Mouse (Mus musculus) neural tube, embryonic 12.5 days (tissue): ENCODE results near the gene Guk1. TPM values are rescaled to one million over a fixed set of nuclear protein-coding genes. Genes with fewer than 3 reads are reported as not detected.

ENCODE experiments used
- polyA plus RNA-seq: library from polyadenylated mRNA; unstranded; fragments of >200 nt; fragmentation: Nextera tagmentation; extraction: Ambion mirVana; gene quantifications from 2 replicates; pipeline ENCODE4 v1.2.1, GENCODE M21; 2016

The Guk1 gene
- polyA plus RNA-seq, 1 experiment from 2014 or later, result 111 TPM

Other genes with a start within 250 kb of the Guk1 start
- 167 and 246 TPM in 2 replicates for gene Hist3h2ba, start 243.3 kb downstream of the Guk1 start, polyA plus RNA-seq
- 91.6 and 103 TPM in 2 replicates for gene Hist3h2a, start 237.5 kb downstream of the Guk1 start, polyA plus RNA-seq
- gene Trim17, start 237.5 kb downstream of the Guk1 start, polyA plus RNA-seq, result 0.84 and 1.0 TPM in 2 replicates
- 20.5 TPM in 2 replicates for gene Trim11, start 214.1 kb downstream of the Guk1 start, polyA plus RNA-seq
- 0.42 TPM in 2 replicates for gene Obscn, start 55.8 kb downstream of the Guk1 start, polyA plus RNA-seq
- gene Iba57, start 28.5 kb downstream of the Guk1 start, polyA plus RNA-seq, result 6.5 and 7.8 TPM in 2 replicates
- gene Gjc2, start 9.0 kb downstream of the Guk1 start, polyA plus RNA-seq, result 0.23 and 0.39 TPM in 2 replicates
- gene Mrpl55, start 10.3 kb upstream of the Guk1 start, polyA plus RNA-seq, result 88.0 and 91.1 TPM in 2 replicates
- gene 2310033P09Rik, start 16.1 kb upstream of the Guk1 start, polyA plus RNA-seq, result 30.1 and 30.5 TPM in 2 replicates
- 623 and 633 TPM in 2 replicates for gene Arf1, start 36.1 kb upstream of the Guk1 start, polyA plus RNA-seq
- gene Wnt3a, start 98.5 kb upstream of the Guk1 start, polyA plus RNA-seq, result 3.4 and 4.1 TPM in 2 replicates
- 3.9 and 4.2 TPM in 2 replicates for gene Wnt9a, start 114.7 kb upstream of the Guk1 start, polyA plus RNA-seq
- not detected in 2 replicates for gene Prss38, start 183.4 kb upstream of the Guk1 start, polyA plus RNA-seq